Mouse (Mus musculus) adrenal gland, postnatal 14 days (tissue): ENCODE results near the gene Zfp235. TPM values are rescaled to one million over a fixed set of nuclear protein-coding genes. Genes with fewer than 3 reads are reported as not detected.

Experiments
- DNase-seq: peaks from one replicate; pipeline ENCODE4 v3.0.0; 2021; ENCODE audit warnings: mixed read lengths
- long read RNA-seq, 2 experiments: library from polyadenylated mRNA; stranded (forward); transcript quantifications; one replicate each; pipeline ENCODE4 v2.0.0; 2021
- total RNA-seq: library from RNA; stranded (reverse); gene quantifications from 2 replicates; pipeline ENCODE4 v1.2.3, GENCODE M21; 2021

The Zfp235 gene
- total RNA-seq = 7.3 and 9.2 TPM in 2 replicates
- long read RNA-seq, experiment 1, partial matches to known transcripts = 1 of 6 reads
- long read RNA-seq, experiment 1, other reads (novel, unspliced or antisense) = 0 of 6 reads
- long read RNA-seq, experiment 2, partial matches to known transcripts = 2 of 12 reads
- long read RNA-seq, experiment 2, other reads (novel, unspliced or antisense) = 5 of 12 reads

- peak; percentile 91 for DNase-seq
These were observed at the start of gene Zfp235 for GRCm38 (mm10) chr7:24133996-24134828. Gene Zfp235 (plus strand): TSS chr7:24134169.

- DNase-seq = no peak
These were observed 47.1 kb upstream of the Zfp235 start for GRCm38 (mm10) chr7:24086871-24087270.

- DNase-seq = no peak
These were observed 46.4 kb upstream of the Zfp235 start for GRCm38 (mm10) chr7:24087485-24088125.

- no peak for DNase-seq
These were observed 29.6 kb upstream of the Zfp235 start for GRCm38 (mm10) chr7:24104403-24104802.

GRCm38 (mm10) chr7:24105144-24105703 lies 28.7 kb upstream of the Zfp235 start:
- no peak for DNase-seq

- no peak for DNase-seq
These were observed 23.1 kb upstream of the Zfp235 start for GRCm38 (mm10) chr7:24110839-24111238.

GRCm38 (mm10) chr7:24111772-24112155 lies 22.2 kb upstream of the Zfp235 start:
- no peak for DNase-seq

GRCm38 (mm10) chr7:24112156-24112856 lies 21.7 kb upstream of the Zfp235 start, which contains the start of gene Zfp112:
Gene Zfp112 (plus strand): TSS chr7:24112314.
- DNase-seq = peak; percentile 87

GRCm38 (mm10) chr7:24113001-24113400 lies 21.0 kb upstream of the Zfp235 start:
- DNase-seq = peak; percentile 72

- no peak for DNase-seq
These were observed 17.3 kb upstream of the Zfp235 start for GRCm38 (mm10) chr7:24116655-24117054.

- no peak for DNase-seq
These were observed 459 bp upstream of the Zfp235 start for GRCm38 (mm10) chr7:24133425-24133995.

GRCm38 (mm10) chr7:24142566-24142965 lies 8.6 kb downstream of the Zfp235 start:
- no peak for DNase-seq

GRCm38 (mm10) chr7:24153272-24153671 lies 19.3 kb downstream of the Zfp235 start:
- DNase-seq = peak; percentile 28

GRCm38 (mm10) chr7:24172191-24172590 lies 38.2 kb downstream of the Zfp235 start:
- no peak for DNase-seq

- DNase-seq = peak; percentile 80
These were observed 40.8 kb downstream of the Zfp235 start, which contains the start of gene Zfp114 for GRCm38 (mm10) chr7:24174618-24175336. Gene Zfp114 (plus strand): TSS chr7:24175060.

- no peak for DNase-seq
These were observed 41.4 kb downstream of the Zfp235 start for GRCm38 (mm10) chr7:24175337-24175711.

- DNase-seq = no peak
These were observed 53.6 kb downstream of the Zfp235 start for GRCm38 (mm10) chr7:24187611-24188010.

- DNase-seq = no peak
These were observed 55.1 kb downstream of the Zfp235 start for GRCm38 (mm10) chr7:24188901-24189570.

GRCm38 (mm10) chr7:24189571-24189944 lies 55.6 kb downstream of the Zfp235 start:
- DNase-seq = no peak

GRCm38 (mm10) chr7:24191361-24191760 lies 57.4 kb downstream of the Zfp235 start:
- no peak for DNase-seq
